Mouse (Mus musculus) cerebellum, adult 9-10 months (tissue): ENCODE data around the gene Mdh1.
A peak's percentile ranks its signal among the peaks of the same experiment; 100 is the strongest.

ENCODE experiments used
- DNase-seq: peaks from one replicate; pipeline ENCODE4 v3.0.0; 2022

Gene Mdh1

DNA sequence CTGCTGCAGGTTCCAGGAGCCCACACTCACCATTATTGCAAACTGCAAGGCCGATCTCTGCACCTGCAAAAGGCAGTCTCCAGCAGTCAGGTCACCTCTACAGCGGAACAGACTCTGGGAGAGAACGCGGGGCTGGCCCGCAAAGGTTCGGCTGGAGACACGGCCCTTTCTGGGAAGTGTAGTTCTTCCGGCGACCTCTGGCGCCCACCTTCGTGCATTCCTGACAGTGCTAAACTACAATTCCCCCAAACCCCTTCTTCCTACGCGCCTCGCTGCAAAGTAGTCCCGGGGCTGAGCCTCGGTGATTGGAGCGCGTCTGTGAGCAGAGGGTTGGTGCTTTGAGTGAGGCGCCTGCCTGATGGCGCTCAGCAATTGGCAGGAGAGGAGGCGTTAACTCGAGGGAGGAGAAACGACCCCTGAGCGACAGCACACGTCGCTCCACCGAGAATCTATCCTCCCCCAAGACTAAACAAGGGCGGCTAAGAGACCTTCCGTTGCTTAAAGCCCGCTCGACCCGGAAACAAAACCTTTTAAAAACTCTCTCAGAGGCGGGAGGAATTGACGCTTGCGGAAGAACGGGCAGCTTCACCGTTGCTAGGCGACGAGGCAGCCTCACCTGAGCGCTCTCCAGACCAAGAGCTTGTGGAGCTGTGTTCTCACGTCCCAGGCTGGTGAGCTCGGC is at the start of gene Mdh1, which contains the start of gene Wdpcp:
TSS of gene Mdh1 (minus strand) at position 668 of the 682 bp plus-strand sequence.
TSS of gene Wdpcp (plus strand) at position 536 of the 682 bp plus-strand sequence.
- DNase-seq = peak; percentile 98

DNA sequence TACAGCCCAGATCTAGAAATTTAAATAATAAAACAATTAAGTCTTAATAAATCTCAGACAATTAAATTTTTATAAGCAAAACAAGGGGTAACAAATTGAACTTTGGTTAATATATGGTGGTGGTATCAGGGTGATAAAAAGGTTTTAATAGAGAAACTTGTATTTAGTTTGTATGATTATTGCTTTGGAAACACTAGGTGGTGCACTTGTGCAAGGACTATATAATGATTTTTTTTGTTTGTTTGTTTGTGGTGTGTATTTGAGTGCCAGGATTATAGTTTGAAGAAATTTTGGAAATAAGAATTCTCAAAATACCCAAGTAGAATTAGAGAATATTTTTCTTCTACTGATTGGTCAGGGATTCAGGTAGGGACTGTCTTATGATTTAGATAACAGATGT is 43.7 kb upstream of the Mdh1 start:
- no peak for DNase-seq

DNA sequence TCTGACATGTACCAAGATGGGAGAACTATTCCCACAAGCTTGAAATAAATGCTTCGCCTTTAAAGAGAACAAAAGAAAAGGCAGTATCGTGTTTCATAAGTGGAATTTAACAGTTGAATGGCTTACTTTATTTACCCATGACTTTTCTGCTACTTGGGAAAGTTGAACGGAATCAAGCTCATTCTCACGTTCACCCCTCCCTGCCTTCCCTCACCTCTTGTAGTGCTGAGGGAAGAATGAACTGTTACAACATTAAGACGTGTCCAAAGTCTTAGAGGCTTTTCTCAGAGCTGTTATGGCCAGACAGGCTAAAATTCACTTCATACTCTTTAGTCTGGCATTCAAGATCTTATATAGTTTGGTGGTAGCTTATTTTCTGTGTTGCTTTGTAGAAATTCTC is 30.3 kb upstream of the Mdh1 start:
- DNase-seq = no peak

DNA sequence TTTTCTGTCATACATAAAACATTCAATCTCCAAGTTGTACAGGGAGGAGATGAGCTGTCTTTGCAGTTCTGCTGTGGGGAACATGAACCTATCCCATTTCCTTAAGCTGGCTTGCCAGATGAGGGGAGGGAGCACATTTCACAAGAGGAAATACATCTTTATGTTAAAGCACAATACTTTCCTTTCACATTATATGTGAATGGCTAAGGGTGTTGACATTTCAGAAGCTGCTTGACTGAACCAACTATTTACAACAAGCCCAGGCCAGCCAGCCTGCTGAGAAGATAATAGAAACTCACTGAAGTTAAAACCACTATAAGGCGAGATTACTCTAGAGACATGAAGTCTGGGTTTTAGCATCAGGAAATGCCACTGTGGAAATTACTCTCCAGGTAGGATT is 11.1 kb upstream of the Mdh1 start:
- DNase-seq = no peak

DNA sequence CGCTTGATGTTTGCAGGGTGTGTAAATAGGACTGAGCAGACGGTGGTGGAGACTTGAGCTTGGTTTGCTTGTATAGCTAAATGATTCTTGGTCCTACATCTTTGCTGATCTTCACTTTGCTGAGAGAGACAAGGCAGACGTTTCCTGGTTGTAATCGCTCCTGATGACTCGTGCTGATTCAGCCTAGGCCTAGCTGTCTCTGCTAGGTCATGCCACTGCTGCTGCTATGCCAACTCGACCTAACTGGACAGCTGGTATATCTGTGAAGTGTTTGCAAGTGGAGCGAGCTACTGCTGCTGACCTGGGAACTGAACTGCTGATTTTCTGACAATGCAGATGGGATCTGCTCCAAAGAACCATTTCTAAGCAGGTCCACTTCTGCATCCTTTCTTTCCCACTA is 9.3 kb upstream of the Mdh1 start:
- no peak for DNase-seq

DNA sequence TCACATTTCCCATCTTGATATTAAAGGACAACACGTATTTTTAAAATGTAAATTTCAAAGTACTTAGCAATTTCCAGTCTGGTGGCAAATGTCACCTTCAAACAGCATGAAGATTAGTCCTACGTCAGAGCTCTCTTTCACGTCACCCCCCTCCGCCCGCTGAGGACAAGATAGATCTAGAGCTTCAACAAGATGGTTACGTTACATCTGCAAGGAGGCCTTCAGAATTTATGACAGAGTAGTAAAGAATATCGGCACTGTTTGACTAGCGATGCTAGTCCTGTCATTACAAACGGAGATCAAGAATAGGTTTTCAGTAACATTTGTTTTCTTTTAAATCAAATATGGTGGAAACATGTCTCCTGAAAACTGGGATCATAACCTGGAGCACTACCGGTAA is 1.2 kb downstream of the Mdh1 start:
- DNase-seq = peak; percentile 75

GRCm38 (mm10) chr11:21570109-21570474 is 2.1 kb downstream of the Mdh1 start:
- no peak for DNase-seq

GRCm38 (mm10) chr11:21569456-21570108 is 2.6 kb downstream of the Mdh1 start:
- peak; percentile 74 for DNase-seq

GRCm38 (mm10) chr11:21569002-21569401 is 3.2 kb downstream of the Mdh1 start:
- DNase-seq = no peak

DNA sequence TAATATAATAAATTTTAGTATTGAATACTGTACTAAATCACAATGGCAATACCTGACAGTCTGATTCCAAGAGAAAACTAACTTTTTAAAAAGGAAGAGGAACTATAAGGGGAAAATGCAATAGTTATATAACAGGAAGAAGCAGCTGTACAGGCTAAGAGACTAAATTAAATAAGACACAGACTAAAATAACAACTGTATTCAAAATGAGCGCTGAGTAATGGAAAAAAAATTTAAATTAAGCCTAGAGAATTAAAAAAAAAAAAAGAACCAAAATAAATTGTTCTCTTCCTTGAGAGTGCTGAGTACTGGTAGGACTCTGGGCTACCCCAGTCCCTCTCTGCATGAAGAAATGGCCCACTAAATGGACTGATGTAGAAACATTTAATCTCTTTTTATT is 4.4 kb downstream of the Mdh1 start:
- DNase-seq = no peak

GRCm38 (mm10) chr11:21566934-21567333 is 5.2 kb downstream of the Mdh1 start:
- no peak for DNase-seq

DNA sequence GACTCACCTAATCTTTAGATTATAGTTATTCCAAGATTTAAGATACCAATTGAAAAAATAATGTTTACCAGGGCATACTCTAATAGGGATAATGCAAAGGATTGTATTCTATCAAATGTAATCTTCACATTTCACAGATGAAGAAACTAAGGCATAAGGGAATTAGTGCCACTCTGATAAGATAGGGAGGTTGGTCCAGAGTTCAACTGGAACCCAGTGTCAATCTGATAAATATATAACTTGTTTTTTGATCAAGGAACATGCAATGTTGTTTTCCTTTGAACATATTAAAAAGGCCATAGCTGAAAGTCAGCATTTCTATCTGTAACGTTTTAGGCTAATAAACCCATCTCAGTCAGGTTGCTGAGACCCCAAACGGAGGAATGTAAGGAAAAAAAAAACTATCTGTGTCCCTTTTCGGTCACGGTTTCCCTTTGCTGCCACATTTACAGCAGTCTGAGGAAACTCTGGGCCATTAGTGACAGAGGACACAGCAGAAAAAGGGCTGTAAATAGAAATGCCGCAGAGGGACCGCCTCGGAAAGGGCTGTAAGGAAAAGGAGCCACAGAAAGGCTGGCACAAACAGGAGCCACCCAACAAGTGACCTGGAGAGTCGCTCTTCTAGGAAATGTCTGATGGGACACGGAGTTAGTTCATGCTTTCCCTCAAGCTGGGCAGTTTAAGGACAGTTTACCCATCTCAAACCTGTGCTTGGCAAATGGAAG is 7.3 kb downstream of the Mdh1 start:
- no peak for DNase-seq

DNA sequence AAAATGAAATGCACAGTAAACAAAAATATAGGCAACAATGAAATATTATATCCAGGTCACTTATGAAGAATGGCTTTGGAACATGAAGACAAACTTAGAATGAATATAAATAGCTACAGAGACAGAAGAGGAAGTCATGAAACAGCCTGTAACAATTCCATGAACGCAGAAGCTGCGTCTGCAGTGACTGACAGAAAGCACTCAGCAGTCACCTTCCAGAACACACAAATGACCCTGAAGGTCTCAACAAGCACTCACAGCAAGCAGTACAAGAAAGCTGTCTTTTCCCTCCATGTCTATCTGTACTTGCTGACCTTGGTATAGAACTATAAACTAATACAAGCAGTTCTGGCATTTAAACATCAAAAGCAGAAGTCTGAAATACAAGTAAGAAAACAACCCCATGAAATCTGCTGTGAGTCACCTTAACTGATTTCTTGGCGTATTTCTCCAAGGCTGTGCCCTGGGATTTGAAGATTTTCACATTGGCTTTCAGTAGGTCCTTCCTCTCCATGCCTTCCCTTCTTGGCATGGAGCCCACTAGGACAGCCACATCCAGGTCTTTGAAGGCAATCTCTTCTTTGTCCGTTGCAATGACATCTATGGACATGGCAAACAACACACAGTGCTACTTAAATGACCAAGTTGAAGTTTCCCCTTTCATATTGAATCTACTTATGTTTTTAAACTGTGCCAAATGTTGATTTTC is 8.4 kb downstream of the Mdh1 start:
- no peak for DNase-seq

- no peak for DNase-seq
These were observed 10.8 kb downstream of the Mdh1 start for GRCm38 (mm10) chr11:21561347-21561746.

GRCm38 (mm10) chr11:21559727-21560126 is 12.4 kb downstream of the Mdh1 start:
- DNase-seq = no peak

DNA sequence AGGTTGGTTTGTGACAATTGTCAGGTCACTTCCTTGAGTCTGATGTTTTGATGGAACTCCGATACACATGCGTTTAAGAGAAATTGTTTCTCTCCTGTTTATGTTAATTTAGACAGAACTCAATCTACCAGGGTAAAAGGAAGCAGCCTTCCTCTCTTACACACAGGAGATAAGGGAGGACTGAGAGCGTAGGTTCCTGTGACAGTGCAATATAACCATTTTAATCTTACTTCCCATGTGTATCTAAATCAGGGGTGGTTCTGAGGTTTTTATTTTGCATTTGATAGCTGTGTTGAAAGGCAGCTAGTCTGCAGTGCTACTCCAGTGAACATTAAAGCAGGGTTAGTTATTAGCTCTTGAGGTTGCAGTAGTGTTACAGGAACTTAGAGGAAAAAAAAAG is 20.1 kb downstream of the Mdh1 start:
- DNase-seq = no peak

DNA sequence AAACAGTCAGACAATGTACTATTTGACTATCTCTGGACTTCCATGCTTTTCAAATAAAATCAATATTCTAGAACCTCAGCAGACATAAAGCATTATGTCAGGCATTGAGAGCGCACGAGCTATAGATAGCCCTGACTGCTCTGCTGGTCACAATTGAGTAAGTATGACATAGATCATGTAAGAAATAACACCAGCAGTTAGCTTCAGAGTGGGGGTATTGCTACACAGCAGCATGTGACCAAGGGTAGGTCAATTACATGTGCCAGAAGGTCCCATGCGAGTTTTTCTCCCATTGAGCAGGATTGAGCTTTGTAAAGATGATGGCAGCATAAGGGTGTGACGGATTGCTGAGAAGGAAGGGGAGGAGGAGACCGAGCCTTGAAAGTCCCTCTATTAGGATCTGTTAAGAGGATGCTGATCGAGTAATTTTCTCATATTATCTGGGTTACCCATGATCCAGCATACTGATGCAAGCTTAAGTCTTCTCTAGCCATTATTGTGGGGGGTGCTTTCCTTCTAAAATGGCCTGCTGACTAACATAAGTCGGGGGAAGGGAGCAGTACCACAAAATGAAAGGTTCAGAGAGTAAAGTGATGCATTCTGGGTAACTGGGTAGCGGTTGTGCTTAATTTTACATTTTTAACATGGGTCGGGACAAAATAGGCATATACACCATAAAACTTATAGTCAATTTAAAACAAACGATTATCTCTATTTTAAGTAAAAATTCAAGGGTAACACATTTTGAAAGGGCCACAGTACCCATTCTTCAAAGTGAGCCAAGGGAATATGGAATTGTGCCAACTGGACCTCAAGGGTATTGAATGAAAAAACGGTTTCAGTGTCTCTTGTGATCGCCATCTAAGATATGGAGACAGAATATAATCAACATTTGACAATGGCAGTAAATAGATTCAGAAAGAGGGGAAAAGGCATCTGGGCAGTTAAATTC is 21.7 kb downstream of the Mdh1 start:
- DNase-seq = no peak

GRCm38 (mm10) chr11:21549754-21550153 is 22.4 kb downstream of the Mdh1 start:
- DNase-seq = no peak

GRCm38 (mm10) chr11:21549052-21549451 is 23.1 kb downstream of the Mdh1 start:
- no peak for DNase-seq

DNA sequence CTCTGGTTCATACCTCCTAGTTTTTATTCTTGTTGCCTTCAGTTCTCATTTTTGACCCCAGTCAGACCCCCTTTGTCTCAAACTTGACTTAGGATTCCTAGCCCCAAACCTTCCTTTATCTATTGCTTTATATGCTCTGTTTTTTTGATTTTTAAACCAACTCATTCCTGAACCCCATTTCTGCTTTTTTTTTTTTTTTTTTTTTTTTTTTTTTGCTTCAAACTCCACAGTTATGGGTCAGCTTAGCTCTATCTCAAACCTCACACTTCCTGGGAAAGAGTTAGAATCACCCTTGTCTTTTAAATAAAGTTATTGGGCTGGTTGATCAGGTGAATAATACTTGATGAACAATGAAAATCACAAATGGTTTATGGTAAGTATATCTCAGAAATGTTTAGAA is 24.6 kb downstream of the Mdh1 start:
- no peak for DNase-seq

DNA sequence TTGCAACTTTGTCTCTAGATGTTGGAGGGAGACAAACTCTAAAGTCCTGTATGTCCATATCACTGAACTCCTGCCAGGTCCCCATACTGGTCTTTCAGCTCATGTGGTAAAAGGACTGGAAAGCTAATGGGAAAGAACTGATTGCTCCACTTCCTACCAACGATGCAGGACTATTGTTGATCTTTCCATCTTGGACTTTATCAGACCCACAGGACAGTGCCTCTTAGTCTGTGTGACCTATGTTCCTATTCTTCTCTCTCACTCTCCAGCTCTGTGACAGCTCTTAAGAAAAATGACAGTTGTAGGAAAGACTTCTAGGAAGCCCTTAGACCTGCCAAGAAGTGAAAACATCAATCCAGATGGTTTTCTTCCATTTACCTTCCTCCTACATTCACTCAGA is 25.5 kb downstream of the Mdh1 start:
- no peak for DNase-seq

DNA sequence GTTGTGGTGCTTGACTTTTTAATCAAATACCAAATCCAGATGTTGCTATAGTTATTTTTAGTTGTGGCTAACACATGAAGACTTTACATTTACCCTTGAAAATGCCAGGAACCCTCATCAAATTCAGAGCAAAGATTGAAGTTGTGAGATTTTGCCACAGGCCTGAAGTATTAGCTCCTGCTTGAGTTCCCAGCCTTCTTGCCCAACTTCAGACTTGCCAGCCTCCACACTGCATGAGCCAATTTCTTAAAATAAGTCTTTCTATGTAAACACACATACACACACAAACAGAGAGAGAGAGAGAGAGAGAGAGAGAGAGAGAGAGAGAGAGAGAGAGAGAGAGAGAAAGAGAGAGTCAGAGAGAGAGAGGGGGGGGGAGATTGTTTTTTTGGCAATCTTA is 26.2 kb downstream of the Mdh1 start:
- no peak for DNase-seq
